Mouse (Mus musculus) T-helper 17 cell (primary cell): ENCODE results near the gene Epb41l4b.

Experiments used
- in situ Hi-C, 2 experiments: fragments of 300-600 bp; cut with MboI, MseI; formaldehyde crosslinking; loops; 1 replicate in 1 of 2; 2 replicates in 1 of 2; pipeline ENCODE4 v1.15.1; 2025; ENCODE audit warnings: high pct_unique_total_duplicates in 2 of 2

Epb41l4b gene

DNA sequence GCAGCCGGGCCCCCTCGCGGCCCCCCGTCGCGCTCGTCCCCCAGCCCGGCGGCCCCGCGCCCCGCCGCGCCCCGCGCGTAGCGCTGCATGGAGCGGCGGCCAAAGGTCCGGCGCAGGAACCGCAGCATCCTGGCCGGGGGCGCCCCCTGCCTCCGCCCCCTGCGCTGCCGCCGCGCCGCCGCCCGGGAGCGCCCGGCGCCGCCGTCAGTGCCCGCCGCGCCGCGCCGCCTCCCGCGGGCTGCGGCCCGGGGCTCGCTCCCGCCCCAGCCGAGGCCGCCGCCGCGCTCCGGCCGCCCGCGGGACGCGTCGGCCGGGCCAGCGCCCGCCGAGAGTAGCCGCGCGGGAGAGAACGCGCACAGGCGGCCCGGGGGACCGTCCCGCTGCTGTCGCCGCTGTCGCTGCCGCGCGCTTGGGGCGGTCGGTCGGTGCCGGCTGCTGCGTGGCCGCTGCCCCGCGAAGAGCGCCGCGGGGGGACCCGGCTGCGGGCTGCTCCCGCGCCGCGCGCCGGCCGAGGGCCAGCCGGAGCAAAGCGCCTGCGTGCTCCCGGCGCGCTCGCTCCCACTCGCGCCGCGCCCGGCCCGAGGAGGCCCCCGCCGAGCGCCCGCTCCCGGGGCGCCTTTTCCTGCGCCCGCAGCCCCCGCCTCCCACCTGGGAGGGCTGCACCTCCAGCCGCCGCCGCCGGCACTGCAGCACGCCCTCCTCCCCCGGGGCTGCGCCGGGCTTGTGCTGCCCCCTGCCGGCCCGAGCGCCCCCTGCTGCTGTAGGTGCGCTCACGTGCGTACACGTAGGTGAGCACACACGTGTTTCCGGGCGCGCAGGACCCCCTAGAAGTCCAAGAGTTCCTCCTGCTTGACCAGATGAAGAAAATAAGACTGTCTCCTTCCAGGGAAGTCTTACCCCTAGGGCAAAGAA is at the start of gene Epb41l4b:
TSS of gene Epb41l4b (minus strand) at position 412 of the 912 bp plus-strand sequence.
- in situ Hi-C loops = no loop called here

DNA sequence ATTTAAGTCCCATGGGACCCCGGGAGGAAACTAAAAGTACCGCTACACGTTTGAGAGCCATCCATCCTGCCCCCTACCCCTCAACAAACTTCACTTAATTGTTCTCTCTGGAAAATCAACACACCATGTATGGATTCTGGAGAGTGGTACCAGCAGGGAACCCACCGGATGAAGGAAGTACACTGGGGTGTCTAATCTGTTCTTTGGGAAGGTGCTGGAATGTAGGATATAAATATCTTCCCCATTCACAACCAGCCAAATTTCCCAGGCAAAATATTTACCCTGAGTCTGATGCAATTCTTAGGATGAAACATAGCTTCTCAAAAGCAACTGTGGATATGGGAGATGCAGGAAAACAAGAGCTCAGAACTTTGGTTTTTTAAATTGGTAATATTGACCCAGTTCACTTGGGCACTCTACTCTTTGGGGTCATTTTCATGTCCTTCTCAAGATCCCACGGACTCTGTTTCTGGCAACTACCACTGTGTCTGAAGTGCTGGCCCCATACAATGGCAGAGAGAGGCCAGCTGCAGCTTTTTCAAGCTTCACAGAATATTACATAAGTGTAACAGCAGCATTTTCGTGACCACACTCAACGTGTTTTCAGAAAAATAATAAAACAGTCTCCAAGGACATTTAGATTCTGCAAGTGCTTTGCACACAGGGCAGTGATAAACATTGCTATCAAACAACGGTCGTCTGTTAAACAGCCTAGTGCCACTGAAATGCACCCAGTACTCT is 48.5 kb upstream of the Epb41l4b start:
- in situ Hi-C loops = no loop called here

DNA sequence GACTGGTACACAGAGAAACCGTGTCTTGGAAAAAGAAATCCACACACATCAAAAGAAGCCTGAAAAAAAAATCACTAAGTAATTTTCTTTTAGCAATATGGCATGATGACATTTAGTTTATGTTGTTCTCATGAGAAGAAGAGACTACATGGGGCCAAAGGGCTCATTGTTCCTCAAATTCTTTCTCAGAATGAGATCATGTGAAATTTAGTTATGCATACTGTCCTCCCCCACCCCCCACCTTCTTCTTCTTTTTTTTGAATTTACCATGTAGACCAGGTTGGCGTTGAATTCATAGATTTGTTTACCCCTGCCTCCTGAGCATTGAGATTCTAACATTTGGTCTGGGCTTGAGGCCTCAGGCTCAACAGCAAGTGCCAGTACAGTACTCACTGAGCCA is 46.6 kb upstream of the Epb41l4b start:
- in situ Hi-C loops = no loop called here

GRCm38 (mm10) chr4:57186035-57186434 is 42.8 kb upstream of the Epb41l4b start:
- in situ Hi-C loops = no loop called here

DNA sequence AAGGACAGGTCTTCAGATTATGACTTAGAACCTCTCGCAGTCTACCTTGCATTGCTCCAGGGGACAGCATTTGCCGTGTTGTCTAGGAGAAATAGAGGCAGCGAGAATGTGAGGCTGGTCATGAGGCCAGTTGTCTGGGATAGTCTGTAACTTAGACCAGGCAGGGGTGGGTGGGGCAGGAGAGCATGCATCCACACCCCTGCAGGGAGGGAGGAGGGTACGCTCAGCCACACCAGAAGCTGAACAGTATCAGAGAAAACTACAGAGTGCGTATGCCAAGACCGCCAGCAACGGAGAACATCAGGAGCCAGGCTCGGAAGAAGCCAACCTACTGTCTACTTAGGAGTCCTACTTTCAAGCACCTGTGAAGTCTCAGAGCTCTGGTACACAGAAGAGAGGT is 42.2 kb upstream of the Epb41l4b start:
- in situ Hi-C loops = no loop called here

- in situ Hi-C loops = no loop called here
These were observed 40.3 kb upstream of the Epb41l4b start for GRCm38 (mm10) chr4:57183493-57183892.

DNA sequence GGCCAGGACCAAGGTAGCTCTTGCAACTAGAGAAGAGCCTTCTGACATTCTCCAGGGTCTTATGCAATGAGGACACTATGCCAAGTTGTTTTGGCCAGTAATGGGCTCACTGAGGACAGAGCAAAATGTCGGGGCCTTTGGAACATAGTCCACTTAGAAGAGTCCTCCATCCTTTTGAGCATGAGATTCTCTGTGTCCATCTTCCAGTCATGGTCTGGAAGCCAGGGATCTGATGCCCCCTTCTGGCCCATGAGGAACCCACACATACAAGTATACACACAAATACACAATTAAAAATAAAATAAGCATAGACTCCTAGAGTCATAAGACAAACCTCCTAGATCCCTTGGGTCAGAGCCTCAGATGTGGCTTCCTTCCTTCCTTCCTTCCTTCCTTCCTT is 38.3 kb upstream of the Epb41l4b start:
- in situ Hi-C loops = no loop called here

DNA sequence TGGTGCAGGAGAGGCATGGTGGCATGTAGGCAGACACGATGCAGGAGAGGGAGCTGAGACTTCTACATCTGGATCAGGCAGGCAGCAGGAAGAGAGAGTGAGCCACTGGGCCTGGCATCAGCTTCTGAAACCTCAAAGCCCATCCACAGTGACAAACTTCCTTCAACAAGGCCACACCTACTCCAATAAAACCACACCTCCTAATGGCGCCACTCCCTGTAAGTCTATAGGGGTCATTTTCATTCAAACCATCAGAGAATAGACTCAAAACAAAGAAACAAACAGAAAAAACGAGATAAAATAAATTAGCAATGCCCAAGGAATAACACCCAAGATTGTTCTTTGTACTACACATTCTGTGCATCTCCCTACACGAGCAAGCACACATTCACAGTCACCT is 35.6 kb upstream of the Epb41l4b start:
- in situ Hi-C loops = no loop called here

DNA sequence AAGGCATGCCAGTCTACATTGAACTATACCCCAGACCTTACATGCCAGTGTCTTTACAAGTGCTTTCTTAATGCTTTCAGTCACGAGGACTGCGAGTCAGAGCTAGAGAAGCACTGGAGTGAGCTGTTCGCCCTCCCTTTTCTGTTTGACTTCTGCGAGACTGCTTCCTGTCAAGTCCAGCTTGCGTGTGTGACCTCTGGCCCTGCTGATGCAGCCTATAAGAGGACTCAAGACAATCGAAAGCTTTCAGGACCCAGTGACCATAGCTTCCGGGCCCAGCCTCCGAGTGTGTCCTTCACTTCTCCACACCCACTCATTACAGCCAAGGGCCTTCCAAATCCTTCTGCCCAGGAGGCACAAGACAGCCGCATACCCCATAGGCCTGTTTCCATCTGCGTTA is 32.1 kb upstream of the Epb41l4b start:
- in situ Hi-C loops = no loop called here

DNA sequence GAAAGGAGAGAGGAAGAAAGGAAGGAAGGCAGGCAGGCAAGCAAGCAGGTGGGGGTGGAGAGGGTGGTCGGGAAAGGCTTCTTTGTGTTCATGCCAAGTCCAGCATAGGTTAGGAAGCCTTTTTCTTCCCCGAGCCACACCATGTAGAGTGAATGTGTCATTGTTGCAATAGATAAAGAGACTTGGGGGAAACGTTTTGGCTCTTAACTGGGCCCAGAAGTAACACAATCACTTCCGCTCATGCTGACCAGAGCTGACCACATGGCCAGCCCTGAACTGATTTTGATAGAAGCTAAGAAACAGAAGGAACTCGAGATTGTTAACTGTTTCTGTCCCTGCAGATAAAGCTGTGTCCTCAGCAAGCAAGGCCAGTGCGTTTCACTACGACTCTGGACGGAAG is 29.6 kb upstream of the Epb41l4b start:
- in situ Hi-C loops = no loop called here

- in situ Hi-C loops = no loop called here
These were observed 28.6 kb upstream of the Epb41l4b start for GRCm38 (mm10) chr4:57171817-57172216.

DNA sequence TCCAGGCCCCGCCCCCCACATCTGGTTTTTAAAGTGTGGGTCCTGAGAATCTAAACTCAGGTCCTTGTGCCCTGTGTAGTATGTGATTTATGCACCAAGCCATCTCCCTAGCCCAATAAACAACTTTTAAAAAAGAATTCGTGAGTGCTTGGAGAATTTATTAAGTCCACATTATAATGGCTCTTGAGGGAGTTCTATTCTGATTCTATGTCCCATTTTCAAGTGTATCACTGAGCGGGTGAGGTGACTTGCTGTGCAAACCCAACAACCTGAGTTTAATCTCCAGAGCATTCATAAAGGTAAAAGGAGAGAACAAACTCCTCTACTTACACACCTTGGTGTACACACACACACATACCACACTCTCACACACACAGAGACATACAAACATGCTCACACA is 25.4 kb upstream of the Epb41l4b start:
- in situ Hi-C loops = no loop called here

GRCm38 (mm10) chr4:57168277-57168676 is 25.0 kb upstream of the Epb41l4b start:
- in situ Hi-C loops = no loop called here

- in situ Hi-C loops = no loop called here
These were observed 24.0 kb upstream of the Epb41l4b start for GRCm38 (mm10) chr4:57166922-57167870.

- in situ Hi-C loops = no loop called here
These were observed 22.4 kb upstream of the Epb41l4b start for GRCm38 (mm10) chr4:57165654-57166053.

DNA sequence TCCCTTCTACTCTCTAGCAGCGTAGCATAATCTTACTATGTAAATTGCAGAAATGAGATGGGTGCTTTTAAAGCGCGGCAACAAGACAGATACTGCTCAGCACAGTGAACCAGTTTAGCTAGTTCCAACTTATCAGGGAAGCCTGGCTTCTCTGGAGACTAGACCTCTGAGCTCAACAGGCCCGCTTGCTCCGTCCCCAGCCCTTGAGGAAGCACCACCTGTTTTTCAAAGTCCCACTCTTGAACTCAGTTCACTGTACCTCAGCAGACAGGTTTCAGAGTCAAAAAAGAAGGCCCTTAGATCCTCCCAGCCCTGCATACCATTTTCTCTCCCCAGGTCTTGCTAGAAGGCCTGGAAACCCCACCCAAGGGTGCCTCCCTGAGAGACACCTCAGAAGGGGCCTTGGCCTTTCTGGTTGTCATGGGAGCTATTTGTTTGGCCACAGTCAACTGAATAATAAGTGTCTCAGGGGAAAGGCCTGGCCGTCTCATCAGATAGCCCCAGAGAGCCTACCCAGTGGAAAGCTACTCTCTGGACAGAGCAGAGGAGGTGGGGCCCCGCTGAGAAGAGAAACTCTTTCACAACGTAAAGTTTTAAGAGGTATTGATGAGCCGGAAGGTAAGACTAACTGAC is 21.5 kb upstream of the Epb41l4b start:
- in situ Hi-C loops = no loop called here

DNA sequence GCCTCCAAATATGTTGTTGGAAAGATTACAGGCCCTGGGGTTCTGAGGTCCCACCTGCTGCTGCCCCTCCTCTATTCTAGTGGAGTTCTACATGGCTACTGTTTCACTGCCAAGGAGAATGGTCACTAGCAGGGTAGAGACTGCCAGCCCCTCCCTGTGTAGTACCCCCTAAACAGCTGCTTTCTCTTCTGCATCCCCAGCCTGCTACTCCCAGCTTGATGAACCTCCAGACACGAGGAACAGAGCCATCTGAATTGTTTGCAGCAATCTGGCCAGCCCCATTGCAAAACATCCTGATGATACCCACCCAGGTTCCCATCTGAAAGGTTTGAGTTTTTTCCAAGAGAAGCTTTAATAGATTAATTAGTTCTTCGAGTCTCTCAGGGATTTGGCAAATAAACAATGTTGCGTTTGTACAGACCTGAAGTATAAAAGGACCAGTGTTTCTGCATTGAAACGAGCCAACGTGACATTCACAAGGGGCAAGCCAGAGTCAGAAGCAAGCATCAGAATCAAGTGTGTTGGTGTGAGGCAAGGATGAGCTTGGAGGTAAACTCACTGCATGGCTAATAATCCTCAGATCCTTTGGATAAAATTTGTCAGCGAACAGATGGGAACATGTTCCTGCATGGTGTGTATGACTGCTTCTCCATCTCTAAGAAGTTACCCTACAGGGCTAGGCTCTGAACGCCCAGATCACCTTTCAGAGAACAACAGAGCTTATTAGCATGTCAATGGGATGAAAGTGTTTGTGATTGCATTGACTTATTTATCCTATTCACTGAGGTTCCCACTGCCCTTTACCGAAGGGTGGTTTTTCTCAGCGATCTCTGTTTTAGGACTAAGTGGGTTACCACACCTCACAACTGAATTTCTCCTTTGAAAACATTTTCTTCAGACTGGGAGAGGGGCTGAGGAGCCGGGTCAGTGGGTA is 19.8 kb upstream of the Epb41l4b start:
- in situ Hi-C loops = no loop called here

GRCm38 (mm10) chr4:57160571-57160970 is 17.3 kb upstream of the Epb41l4b start:
- in situ Hi-C loops = no loop called here

GRCm38 (mm10) chr4:57156549-57157169 is 13.4 kb upstream of the Epb41l4b start:
- in situ Hi-C loops = no loop called here

DNA sequence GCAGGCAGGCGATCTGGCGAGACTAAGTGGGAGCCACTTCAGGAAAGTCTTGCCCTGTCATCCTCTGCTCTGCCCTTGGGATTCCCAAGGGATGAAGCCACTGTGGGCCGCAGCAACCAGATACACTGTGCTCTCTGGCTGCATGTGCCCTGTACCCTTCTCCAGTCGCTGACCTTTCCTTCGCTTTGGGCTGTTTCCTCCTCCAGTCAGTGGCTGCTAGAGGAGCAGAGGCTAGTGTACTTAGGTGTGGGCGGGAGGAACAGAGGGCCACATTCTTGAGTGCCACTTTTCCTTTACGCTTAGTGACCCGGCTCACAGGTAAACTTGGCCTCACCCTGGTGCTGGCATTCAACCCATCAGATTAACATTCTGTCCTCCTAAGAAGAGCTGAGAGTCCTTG is 10.6 kb upstream of the Epb41l4b start:
- in situ Hi-C loops = no loop called here
